In the genomic region with DNA sequence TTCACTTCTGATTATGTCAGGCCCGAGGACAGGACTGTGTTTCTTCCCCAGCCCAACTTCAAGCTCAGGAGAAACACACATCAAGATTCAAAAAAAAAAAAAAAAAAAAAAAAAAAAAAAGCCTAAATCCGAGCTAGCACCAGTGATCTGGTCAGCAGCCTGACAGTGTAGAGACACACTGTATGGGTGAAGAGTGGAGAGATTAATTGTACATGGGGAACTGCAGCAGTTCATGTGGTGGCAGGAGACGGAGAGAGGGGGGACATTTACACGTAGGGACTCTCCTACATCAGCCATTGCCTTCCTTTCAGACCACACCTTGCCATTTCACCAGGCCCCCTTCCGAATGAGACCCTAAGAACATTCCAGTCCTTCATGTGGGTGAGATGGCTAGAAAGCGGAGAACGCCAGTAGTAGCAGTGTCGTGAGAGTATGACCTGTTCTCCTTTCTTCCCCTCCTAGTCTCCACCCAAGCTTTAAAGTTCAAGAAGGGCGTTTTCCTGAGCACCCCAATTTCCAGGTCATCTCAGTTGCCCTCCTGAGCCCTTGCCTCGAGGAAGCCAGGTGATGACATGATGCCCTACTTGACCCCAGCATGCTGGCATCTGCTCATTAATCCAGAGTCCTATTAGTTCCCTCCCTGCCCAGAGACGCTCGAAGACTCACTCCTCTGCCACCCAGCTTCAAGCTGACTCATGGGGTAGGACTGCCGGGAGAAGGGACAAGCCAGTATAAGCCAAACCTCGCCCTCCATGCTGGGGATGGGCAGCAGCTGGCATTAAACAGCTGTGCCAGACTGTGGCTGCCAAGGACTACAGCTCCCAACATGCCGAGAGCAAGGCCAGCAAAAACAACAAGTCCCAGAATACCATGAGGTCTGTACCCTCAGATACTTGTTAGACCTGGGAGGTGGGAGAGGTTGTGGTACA, we compare ENCODE assay signal across 2 mouse cellular contexts.
A peak's percentile ranks its signal among the peaks of the same experiment; 100 is the strongest.
TF ChIP-seq lines count a peak whose summit lies in the region.

No protein-coding gene starts in this region.

TF ChIP-seq in C2C12, 6 proteins besides CTCF, POLR2A, EP300 and RAD21:
- peak; percentile 42 for TF ChIP-seq MAX (IDR thresholded peaks at IDR 0.05)
- no peak for TF ChIP-seq CEBPB (IDR thresholded peaks at IDR 0.05; ENCODE audit: low read depth)
- peak; percentile 92 for TF ChIP-seq MYOD1 (IDR thresholded peaks at IDR 0.05; ENCODE audit: control insufficient read depth, insufficient read length, low read depth)
- no peak for TF ChIP-seq MYOG (IDR thresholded peaks at IDR 0.05; ENCODE audit: control insufficient read depth, extremely low read depth, insufficient read length)
- TF ChIP-seq USF1 (IDR thresholded peaks at IDR 0.05; ENCODE audit: low read depth), result no peak
TF ChIP-seq in C2C12: peak in this region for 2.

TF ChIP-seq in MEL, 35 proteins besides CTCF, POLR2A, EP300 and RAD21:
- TF ChIP-seq KAT2A (conservative IDR thresholded peaks at IDR 0.05; ENCODE audit: low read depth, low read length), result peak; percentile 47; the same call in 1 of the 2 replicates
- 0 out of 2 replicates have a peak, but pooled peaks have one; percentile 3 for TF ChIP-seq TCF12 (IDR thresholded peaks at IDR 0.05; ENCODE audit: low read depth, low read length)
- TF ChIP-seq POLR2AphosphoS5 (IDR thresholded peaks at IDR 0.05; ENCODE audit: borderline replicate concordance, low read depth, low read length), result no peak
- no peak for TF ChIP-seq GATA1 (IDR thresholded peaks at IDR 0.05; ENCODE audit: low read depth, low read length)
- TF ChIP-seq HCFC1 (IDR thresholded peaks at IDR 0.05; ENCODE audit: low read depth, low read length), result peak; percentile 83
- TF ChIP-seq MAX (IDR thresholded peaks at IDR 0.05; ENCODE audit: low read length), result no peak; the same call in none of the 2 replicates
- peak; percentile 41 for TF ChIP-seq SIN3A (IDR thresholded peaks at IDR 0.05; ENCODE audit: low read length)
- peak; percentile 88 for TF ChIP-seq ZNF384 (IDR thresholded peaks at IDR 0.05; ENCODE audit: low read depth, low read length)
- peak; percentile 64; the same call in 1 of the 2 replicates for TF ChIP-seq ETS1 (IDR thresholded peaks at IDR 0.05; ENCODE audit: low read depth, low read length)
- TF ChIP-seq SMC3 (IDR thresholded peaks at IDR 0.05; ENCODE audit: low read depth, low read length), result no peak
- TF ChIP-seq TBP (IDR thresholded peaks at IDR 0.05; ENCODE audit: low read depth, low read length), result no peak
